Mouse (Mus musculus) intestine, embryonic 15.5 days (tissue): ENCODE measurements around the gene Ddx39b. TPM values are rescaled to one million over a fixed set of nuclear protein-coding genes. Genes with fewer than 3 reads are reported as not detected.

Source experiments
- ATAC-seq: fragments of 200-750 bp; cut with Nextera tagmentation; 2 replicates; pipeline ENCODE4 v1.8.0; 2017; ENCODE audit warnings: moderate TSS enrichment, moderate library complexity
- H3K27ac ChIP-seq: fragments of 300-500 bp; sonication (generic); 2 replicates; pipeline ENCODE4 v1.5.1; 2015; ENCODE audit warnings: mild to moderate bottlenecking, inconsistent platforms
- H3K27me3 ChIP-seq: fragments of 300-500 bp; sonication (generic); replicated peaks from 2 replicates; pipeline ENCODE4 v1.6.1; 2015; ENCODE audit warnings: inconsistent platforms
- H3K36me3 ChIP-seq: fragments of 300-500 bp; sonication (generic); 2 replicates; pipeline ENCODE4 v1.6.1; 2015; ENCODE audit warnings: inconsistent platforms
- H3K4me1 ChIP-seq: fragments of 300-500 bp; sonication (generic); replicated peaks from 2 replicates; pipeline ENCODE4 v1.6.1; 2015; ENCODE audit warnings: inconsistent platforms
- H3K4me2 ChIP-seq: fragments of 300-500 bp; sonication (generic); replicated peaks from 2 replicates; pipeline ENCODE4 v1.6.1; 2015; ENCODE audit warnings: mild to moderate bottlenecking, inconsistent platforms
- H3K4me3 ChIP-seq: fragments of 300-500 bp; sonication (generic); replicated peaks from 2 replicates; pipeline ENCODE4 v1.5.1; 2015; ENCODE audit warnings: inconsistent platforms
- H3K9ac ChIP-seq: fragments of 300-500 bp; sonication (generic); 2 replicates; pipeline ENCODE4 v1.6.1; 2015; ENCODE audit warnings: inconsistent platforms
- H3K9me3 ChIP-seq: fragments of 300-500 bp; sonication (generic); 2 replicates; pipeline ENCODE4 v1.6.1; 2016; ENCODE audit warnings: inconsistent platforms
- WGBS: fragments of 180-500 bp; shearing (Covaris S2); methylation state at CpG from one replicate; pipeline ENCODE4 v1.1.7; 2015; 5-methylcytosine and 5-hydroxymethylcytosine counted together
- polyA plus RNA-seq: library from polyadenylated mRNA; unstranded; fragments of >200 nt; fragmentation: Nextera tagmentation; extraction: Ambion mirVana; gene quantifications from 2 replicates; pipeline ENCODE4 v1.2.1, GENCODE M21; 2015

Gene Ddx39b
- polyA plus RNA-seq, 1 experiment from 2014 or later = 382 TPM

- Histone ChIP-seq H3K4me2 (peak within 1 kb of the TSS; percentile 42; the same call in 1 of the 2 replicates), H3K4me3 (0 out of 2 replicates have a peak within 1 kb of the TSS, but pooled peaks have one; percentile 7), H3K9me3 (no peaks in the 10 kb centered on the region), H3K9ac (no peak within 1 kb of the TSS), H3K27ac (0 out of 2 replicates have a peak within 1 kb of the TSS, but pooled peaks have one; percentile 13), H3K27me3 (peaks cover 29% of the 10 kb centered on the region), H3K36me3 (no peaks in the 10 kb centered on the region), H3K4me1 (no peaks in the 10 kb centered on the region)
- WGBS = 26% methylated on average over 13 of the region's 13 CpGs
- ATAC-seq = 0 out of 2 replicates have a peak, but pooled peaks have one; percentile 47
Measured at GRCm38 (mm10) chr17:35201787-35202186, 39.8 kb upstream of the Ddx39b start, which contains the start of gene Tnf. TSS of gene Tnf (minus strand) at chr17:35202007.

- H3K27ac ChIP-seq = no peak overlapping the region
- no peak overlapping the region for H3K4me3 ChIP-seq
- 71% methylated on average over 4 of the region's 4 CpGs for WGBS
- H3K27me3 ChIP-seq = peaks cover 29% of the 10 kb centered on the region
- no peaks in the 10 kb centered on the region for H3K4me1 ChIP-seq
- H3K9ac ChIP-seq = no peak overlapping the region
- ATAC-seq = no peak
- H3K4me2 ChIP-seq = no peak overlapping the region
- H3K36me3 ChIP-seq = no peaks in the 10 kb centered on the region
- no peaks in the 10 kb centered on the region for H3K9me3 ChIP-seq
Measured at GRCm38 (mm10) chr17:35202442-35202841, 39.1 kb upstream of the Ddx39b start.

- ATAC-seq = no peak
- peaks cover 29% of the 10 kb centered on the region for H3K27me3 ChIP-seq
- H3K4me2 ChIP-seq = no peak within 1 kb of the TSS
- WGBS = 41% methylated on average over 20 of the region's 20 CpGs
- H3K27ac ChIP-seq = no peak within 1 kb of the TSS
- no peaks in the 10 kb centered on the region for H3K9me3 ChIP-seq
- H3K9ac ChIP-seq = no peak within 1 kb of the TSS
- H3K4me1 ChIP-seq = no peaks in the 10 kb centered on the region
- no peak within 1 kb of the TSS for H3K4me3 ChIP-seq
- H3K36me3 ChIP-seq = no peaks in the 10 kb centered on the region
Measured at GRCm38 (mm10) chr17:35204494-35205379, 36.8 kb upstream of the Ddx39b start, which contains the start of gene Lta. TSS of gene Lta (minus strand) at chr17:35205351.

- peaks cover 29% of the 10 kb centered on the region for H3K27me3 ChIP-seq
- no peak overlapping the region for H3K4me2 ChIP-seq
- H3K9me3 ChIP-seq = no peaks in the 10 kb centered on the region
- no peaks in the 10 kb centered on the region for H3K4me1 ChIP-seq
- H3K36me3 ChIP-seq = no peaks in the 10 kb centered on the region
- H3K9ac ChIP-seq = no peak overlapping the region
- ATAC-seq = no peak
- H3K4me3 ChIP-seq = no peak overlapping the region
- no peak overlapping the region for H3K27ac ChIP-seq
- WGBS = 56% methylated on average over 10 of the region's 10 CpGs
Measured at GRCm38 (mm10) chr17:35205380-35205769, 36.2 kb upstream of the Ddx39b start.

- Histone ChIP-seq H3K27ac (no peak overlapping the region), H3K4me3 (no peak overlapping the region), H3K36me3 (no peaks in the 10 kb centered on the region), H3K4me1 (no peaks in the 10 kb centered on the region), H3K27me3 (0 out of 2 replicates have a peak, but pooled peaks cover 2% of the 10 kb centered on the region), H3K4me2 (no peak overlapping the region), H3K9me3 (no peaks in the 10 kb centered on the region), H3K9ac (no peak overlapping the region)
- 79% methylated on average over 12 of the region's 12 CpGs for WGBS
- no peak for ATAC-seq
Measured at GRCm38 (mm10) chr17:35209785-35210535, 31.6 kb upstream of the Ddx39b start.

GRCm38 (mm10) chr17:35210593-35210992, 31.0 kb upstream of the Ddx39b start:
- WGBS = 57% methylated on average over 3 of the region's 3 CpGs
- no peaks in the 10 kb centered on the region for H3K4me1 ChIP-seq
- H3K36me3 ChIP-seq = no peaks in the 10 kb centered on the region
- no peak overlapping the region for H3K27ac ChIP-seq
- H3K9ac ChIP-seq = no peak overlapping the region
- no peak overlapping the region for H3K4me2 ChIP-seq
- no peak for ATAC-seq
- no peak overlapping the region for H3K4me3 ChIP-seq
- H3K27me3 ChIP-seq = no peaks in the 10 kb centered on the region
- H3K9me3 ChIP-seq = no peaks in the 10 kb centered on the region

- Histone ChIP-seq H3K27me3 (no peaks in the 10 kb centered on the region), H3K4me3 (no peak overlapping the region), H3K4me1 (no peaks in the 10 kb centered on the region), H3K9me3 (no peaks in the 10 kb centered on the region), H3K27ac (no peak overlapping the region), H3K36me3 (no peaks in the 10 kb centered on the region), H3K9ac (no peak overlapping the region), H3K4me2 (no peak overlapping the region)
- ATAC-seq = no peak
- WGBS = 83% methylated on average over 5 of the region's 5 CpGs
Measured at GRCm38 (mm10) chr17:35213071-35213470, 28.5 kb upstream of the Ddx39b start.

GRCm38 (mm10) chr17:35218516-35219193, 22.9 kb upstream of the Ddx39b start:
- Histone ChIP-seq H3K9me3 (no peaks in the 10 kb centered on the region), H3K9ac (no peak overlapping the region), H3K36me3 (peaks cover 8% of the 10 kb centered on the region; the same call in 1 of the 2 replicates), H3K27ac (no peak overlapping the region), H3K4me1 (peaks cover 14% of the 10 kb centered on the region), H3K4me3 (no peak overlapping the region), H3K4me2 (no peak overlapping the region), H3K27me3 (no peaks in the 10 kb centered on the region)
- ATAC-seq = no peak
- 76% methylated on average over 18 of the region's 18 CpGs for WGBS

- H3K4me1 ChIP-seq = peaks cover 14% of the 10 kb centered on the region
- no peak overlapping the region for H3K4me3 ChIP-seq
- ATAC-seq = no peak
- H3K36me3 ChIP-seq = peaks cover 8% of the 10 kb centered on the region; the same call in 1 of the 2 replicates
- H3K9ac ChIP-seq = no peak overlapping the region
- H3K27ac ChIP-seq = no peak overlapping the region
- H3K9me3 ChIP-seq = no peaks in the 10 kb centered on the region
- 73% methylated on average over 6 of the region's 6 CpGs for WGBS
- no peaks in the 10 kb centered on the region for H3K27me3 ChIP-seq
- H3K4me2 ChIP-seq = no peak overlapping the region
Measured at GRCm38 (mm10) chr17:35219601-35220041, 21.9 kb upstream of the Ddx39b start.

GRCm38 (mm10) chr17:35220156-35220952, 21.2 kb upstream of the Ddx39b start, which contains the start of gene Gm16181:
TSS of gene Gm16181 (plus strand) at chr17:35220834.
- Histone ChIP-seq H3K4me1 (peaks cover 14% of the 10 kb centered on the region), H3K9ac (peak within 1 kb of the TSS; percentile 28; the same call in 1 of the 2 replicates)

GRCm38 (mm10) chr17:35222299-35222698, 19.2 kb upstream of the Ddx39b start:
- peaks cover 8% of the 10 kb centered on the region; the same call in 1 of the 2 replicates for H3K36me3 ChIP-seq

More at GRCm38 (mm10) chr17:35220156-35220952, 21.2 kb upstream of the Ddx39b start, which contains the start of gene Gm16181:
- Histone ChIP-seq H3K27ac (peak within 1 kb of the TSS; percentile 85), H3K9me3 (no peaks in the 10 kb centered on the region), H3K4me3 (no peak within 1 kb of the TSS), H3K36me3 (peaks cover 8% of the 10 kb centered on the region; the same call in 1 of the 2 replicates), H3K27me3 (no peaks in the 10 kb centered on the region), H3K4me2 (0 out of 2 replicates have a peak within 1 kb of the TSS, but pooled peaks have one; percentile 14)
- peak; percentile 60 for ATAC-seq
- 57% methylated on average over 28 of the region's 28 CpGs for WGBS

More at GRCm38 (mm10) chr17:35222299-35222698, 19.2 kb upstream of the Ddx39b start:
- Histone ChIP-seq H3K4me2 (no peak overlapping the region), H3K27ac (no peak overlapping the region), H3K9me3 (no peaks in the 10 kb centered on the region), H3K4me3 (no peak overlapping the region), H3K27me3 (no peaks in the 10 kb centered on the region), H3K4me1 (peaks cover 14% of the 10 kb centered on the region), H3K9ac (no peak overlapping the region)
- WGBS = 49% methylated on average over 6 of the region's 6 CpGs
- no peak for ATAC-seq
